Mouse (Mus musculus) urinary bladder, postnatal 4 days (tissue): Measurements from ENCODE around the gene Arhgef3.

Experiments
- DNase-seq, 2 experiments: peaks; one replicate each; pipeline ENCODE4 v3.0.0; 2021 to 2022; ENCODE audit warnings: low spot score in 2 of 2

Gene Arhgef3

GRCm38 (mm10) chr14:27268137-27268536 lies 153.4 kb downstream of the Arhgef3 start:
- no peak for DNase-seq

- DNase-seq: no peak
These were observed 154.4 kb downstream of the Arhgef3 start for GRCm38 (mm10) chr14:27268986-27269700.

GRCm38 (mm10) chr14:27269836-27270235 lies 155.1 kb downstream of the Arhgef3 start:
- DNase-seq: no peak

- DNase-seq: no peak
These were observed 155.8 kb downstream of the Arhgef3 start for GRCm38 (mm10) chr14:27270466-27270865.

- DNase-seq: no peak
These were observed 156.8 kb downstream of the Arhgef3 start for GRCm38 (mm10) chr14:27271371-27272071.

GRCm38 (mm10) chr14:27272072-27272834 lies 157.6 kb downstream of the Arhgef3 start:
- DNase-seq: no peak

- no peak for DNase-seq
These were observed 158.1 kb downstream of the Arhgef3 start for GRCm38 (mm10) chr14:27272835-27273138.

- DNase-seq: no peak
These were observed 158.5 kb downstream of the Arhgef3 start for GRCm38 (mm10) chr14:27273169-27273568.

GRCm38 (mm10) chr14:27277259-27277658 lies 162.6 kb downstream of the Arhgef3 start:
- no peak for DNase-seq

- no peak for DNase-seq
These were observed 165.6 kb downstream of the Arhgef3 start for GRCm38 (mm10) chr14:27280201-27280890.

- no peak for DNase-seq
These were observed 169.3 kb downstream of the Arhgef3 start for GRCm38 (mm10) chr14:27283956-27284355.

- no peak for DNase-seq
These were observed 171.5 kb downstream of the Arhgef3 start for GRCm38 (mm10) chr14:27286202-27286601.

- DNase-seq: no peak
These were observed 174.4 kb downstream of the Arhgef3 start for GRCm38 (mm10) chr14:27289053-27289452.

GRCm38 (mm10) chr14:27292101-27292500 lies 177.4 kb downstream of the Arhgef3 start:
- DNase-seq: no peak

- DNase-seq: no peak
These were observed 181.1 kb downstream of the Arhgef3 start for GRCm38 (mm10) chr14:27295821-27296220.

GRCm38 (mm10) chr14:27296987-27297386 lies 182.3 kb downstream of the Arhgef3 start:
- no peak for DNase-seq

- DNase-seq: no peak
These were observed 184.2 kb downstream of the Arhgef3 start for GRCm38 (mm10) chr14:27298875-27299274.

GRCm38 (mm10) chr14:27299705-27300104 lies 185.0 kb downstream of the Arhgef3 start:
- DNase-seq: no peak

GRCm38 (mm10) chr14:27301768-27302499 lies 187.2 kb downstream of the Arhgef3 start:
- DNase-seq: no peak

- DNase-seq: no peak
These were observed 188.6 kb downstream of the Arhgef3 start for GRCm38 (mm10) chr14:27303294-27303693.

GRCm38 (mm10) chr14:27304408-27304807 lies 189.7 kb downstream of the Arhgef3 start:
- no peak for DNase-seq
